Mouse (Mus musculus) liver, postnatal 0 days (tissue): ENCODE results near the gene 1700020D05Rik.

Experiments
- CTCF ChIP-seq: sonication (generic); IDR thresholded peaks from 2 replicates; pipeline ENCODE4 v1.5.1; 2016; ENCODE audit warnings: antibody characterized with exemption, low read depth
- EP300 ChIP-seq: IDR thresholded peaks from 2 replicates; pipeline ENCODE4 v1.6.1; 2016; ENCODE audit warnings: antibody characterized with exemption, low read depth, mild to moderate bottlenecking

GRCm38 (mm10) chr19:5474281-5475068 is 29.1 kb downstream of the 1700020D05Rik start:
- TF ChIP-seq CTCF: no peak
- no peak for TF ChIP-seq EP300
